Mouse (Mus musculus): Measurements from ENCODE around the gene Gm7073. TPM values are rescaled to one million over a fixed set of nuclear protein-coding genes. Genes with fewer than 3 reads are reported as not detected.

Gene Gm7073
- total RNA-seq, 2 experiments from 2014 or later, result not detected

Small RNA genes within 50 kb of the gene (microRNA-seq; reads per million reads assigned to microRNA genes)
- gene Mir505, result 89.0 to 400 reads per million in 2 experiments

Other genes with a start within 250 kb of the Gm7073 start
- 10 to 100 TPM; 16.0 to 16.7 TPM for gene Atp11c, start 53.4 kb upstream of the Gm7073 start, total RNA-seq (2021)